Mouse (Mus musculus) C2C12 (cell line): ENCODE measurements around the gene Got2.

Experiments used
- CTCF ChIP-seq: IDR thresholded peaks from one replicate; pipeline ENCODE4 v1.5.1; 2011; ENCODE audit not compliant: control insufficient read depth, insufficient read depth, insufficient read length
- MAX ChIP-seq: IDR thresholded peaks from one replicate; pipeline ENCODE4 v1.6.1; 2011; ENCODE audit warnings: mild to moderate bottlenecking, control low read depth
- MYOG ChIP-seq: IDR thresholded peaks from one replicate; pipeline ENCODE4 v1.6.1; 2011; ENCODE audit not compliant: control insufficient read depth, insufficient read length; ENCODE audit errors: extremely low read depth

DNA sequence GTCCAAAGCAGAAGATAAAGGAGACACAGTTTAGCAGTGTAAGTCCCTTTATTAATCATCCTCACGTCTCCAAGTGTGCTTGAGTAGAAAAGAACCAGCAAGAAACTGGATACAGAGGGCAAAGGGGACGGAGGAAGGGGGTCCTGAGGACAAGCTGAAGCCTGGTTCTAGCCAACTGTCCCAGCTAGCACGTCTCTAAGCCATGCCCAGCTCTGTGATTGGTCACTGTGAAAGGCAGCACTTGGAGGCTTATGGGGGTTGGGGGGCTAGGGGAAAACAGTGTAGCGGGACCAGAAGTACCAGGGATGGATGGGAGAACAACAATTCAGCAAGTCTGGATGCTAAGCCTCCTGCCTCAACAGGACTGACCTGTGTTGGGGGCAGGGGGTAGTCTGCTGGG lies 52.5 kb downstream of the Got2 start:
- no peak for TF ChIP-seq MAX
- TF ChIP-seq CTCF, result no peak
- TF ChIP-seq MYOG, result no peak
